Mouse (Mus musculus) hindbrain, embryonic 11.5 days (tissue): ENCODE measurements around the gene Atp1b1. TPM values are rescaled to one million over a fixed set of nuclear protein-coding genes. Genes with fewer than 3 reads are reported as not detected.

Experiments
- ATAC-seq: fragments of 200-750 bp; cut with Nextera tagmentation; 2 replicates; pipeline ENCODE4 v1.8.0; 2017; ENCODE audit warnings: mild to moderate bottlenecking, moderate TSS enrichment, moderate library complexity; ENCODE audit not compliant: low FRiP score
- DNase-seq: peaks from one replicate; pipeline ENCODE4 v3.0.0-alpha.2; 2015; ENCODE audit warnings: low spot score
- H3K27ac ChIP-seq: fragments of 300-500 bp; sonication (generic); 2 replicates; pipeline ENCODE4 v1.5.1; 2014; ENCODE audit warnings: mild to moderate bottlenecking, low read depth, low read length
- H3K27me3 ChIP-seq: fragments of 300-500 bp; sonication (generic); 2 replicates; pipeline ENCODE4 v1.6.1; 2014; ENCODE audit warnings: mild to moderate bottlenecking, low read length, moderate library complexity, mixed read lengths; ENCODE audit not compliant: control insufficient read depth, insufficient read depth
- H3K36me3 ChIP-seq: fragments of 300-500 bp; sonication (generic); 2 replicates; pipeline ENCODE4 v1.6.1; 2014; ENCODE audit warnings: mild to moderate bottlenecking, low read length, moderate library complexity, mixed read lengths; ENCODE audit not compliant: control insufficient read depth, insufficient read depth
- H3K4me1 ChIP-seq: fragments of 300-500 bp; sonication (generic); replicated peaks from 2 replicates; pipeline ENCODE4 v1.6.1; 2014; ENCODE audit warnings: low read length, mixed read lengths; ENCODE audit not compliant: control insufficient read depth, insufficient read depth
- H3K4me2 ChIP-seq: fragments of 300-500 bp; sonication (generic); replicated peaks from 2 replicates; pipeline ENCODE4 v1.6.1; 2014; ENCODE audit warnings: mild to moderate bottlenecking, low read depth, low read length
- H3K4me3 ChIP-seq: fragments of 300-500 bp; sonication (generic); 2 replicates; pipeline ENCODE4 v1.5.1; 2014; ENCODE audit warnings: low read depth, low read length
- H3K9ac ChIP-seq: fragments of 300-500 bp; sonication (generic); 2 replicates; pipeline ENCODE4 v1.6.1; 2014; ENCODE audit warnings: low read depth, low read length
- H3K9me3 ChIP-seq: fragments of 300-500 bp; sonication (generic); 2 replicates; pipeline ENCODE4 v1.6.1; 2016; ENCODE audit warnings: low read length; ENCODE audit not compliant: control insufficient read depth
- WGBS: fragments of 180-500 bp; shearing (Covaris S2); extraction: QIAGEN DNeasy Blood & Tissue Kit; methylation state at CpG from one replicate; pipeline ENCODE4 v1.1.7; 2014; 5-methylcytosine and 5-hydroxymethylcytosine counted together
- polyA plus RNA-seq: library from polyadenylated mRNA; unstranded; fragments of >200 nt; fragmentation: Nextera tagmentation; extraction: Ambion mirVana; gene quantifications from 2 replicates; pipeline ENCODE4 v1.2.1, GENCODE M21; 2014

Gene Atp1b1
- polyA plus RNA-seq, 1 experiment from 2014 or later: 28.7 TPM

- Histone ChIP-seq H3K9ac (no peak overlapping the region), H3K4me3 (no peak overlapping the region), H3K36me3 (no peaks in the 10 kb centered on the region), H3K27ac (no peak overlapping the region), H3K9me3 (no peaks in the 10 kb centered on the region), H3K4me1 (no peaks in the 10 kb centered on the region), H3K27me3 (no peaks in the 10 kb centered on the region), H3K4me2 (no peak overlapping the region)
- DNase-seq (no peak), ATAC-seq (no peak)
- 89% methylated on average over 11 of the region's 11 CpGs for WGBS
Measured at GRCm38 (mm10) chr1:164440708-164441407, 17.3 kb downstream of the Atp1b1 start.

- no peaks in the 10 kb centered on the region for H3K36me3 ChIP-seq
- ATAC-seq: no peak
Measured at GRCm38 (mm10) chr1:164440230-164440629, 17.9 kb downstream of the Atp1b1 start.

GRCm38 (mm10) chr1:164436749-164437148 lies 21.4 kb downstream of the Atp1b1 start:
- Histone ChIP-seq H3K36me3 (no peaks in the 10 kb centered on the region), H3K9me3 (no peaks in the 10 kb centered on the region)
- WGBS: 93% methylated on average over 7 of the region's 7 CpGs

More at GRCm38 (mm10) chr1:164440230-164440629, 17.9 kb downstream of the Atp1b1 start:
- H3K4me1 ChIP-seq: no peaks in the 10 kb centered on the region
- no peak overlapping the region for H3K4me2 ChIP-seq
- H3K9me3 ChIP-seq: no peaks in the 10 kb centered on the region
- DNase-seq: no peak
- no peak overlapping the region for H3K9ac ChIP-seq
- 93% methylated on average over 6 of the region's 6 CpGs for WGBS
- no peak overlapping the region for H3K4me3 ChIP-seq
- no peaks in the 10 kb centered on the region for H3K27me3 ChIP-seq
- H3K27ac ChIP-seq: no peak overlapping the region

GRCm38 (mm10) chr1:164434049-164434448 lies 24.1 kb downstream of the Atp1b1 start:
- no peak overlapping the region for H3K4me3 ChIP-seq
- no peak overlapping the region for H3K27ac ChIP-seq
- 0 out of 2 replicates have a peak, but pooled peaks have one; percentile 41 for ATAC-seq
- H3K9ac ChIP-seq: no peak overlapping the region
- 87% methylated on average over 6 of the region's 6 CpGs for WGBS
- no peak for DNase-seq
- H3K4me2 ChIP-seq: no peak overlapping the region
- no peaks in the 10 kb centered on the region for H3K36me3 ChIP-seq
- H3K9me3 ChIP-seq: no peaks in the 10 kb centered on the region
- H3K4me1 ChIP-seq: no peaks in the 10 kb centered on the region
- H3K27me3 ChIP-seq: no peaks in the 10 kb centered on the region

More at GRCm38 (mm10) chr1:164436749-164437148, 21.4 kb downstream of the Atp1b1 start:
- H3K4me1 ChIP-seq: no peaks in the 10 kb centered on the region
- H3K9ac ChIP-seq: no peak overlapping the region
- H3K27me3 ChIP-seq: no peaks in the 10 kb centered on the region
- DNase-seq: no peak
- H3K27ac ChIP-seq: no peak overlapping the region
- H3K4me3 ChIP-seq: no peak overlapping the region
- H3K4me2 ChIP-seq: no peak overlapping the region
- no peak for ATAC-seq

GRCm38 (mm10) chr1:164432649-164433048 lies 25.5 kb downstream of the Atp1b1 start:
- H3K9me3 ChIP-seq: no peaks in the 10 kb centered on the region
- DNase-seq (no peak), ATAC-seq (no peak)
- H3K36me3 ChIP-seq: no peaks in the 10 kb centered on the region
- H3K4me2 ChIP-seq: no peak overlapping the region
- no peak overlapping the region for H3K9ac ChIP-seq
- H3K27ac ChIP-seq: no peak overlapping the region
- H3K4me3 ChIP-seq: no peak overlapping the region
- no peaks in the 10 kb centered on the region for H3K27me3 ChIP-seq
- H3K4me1 ChIP-seq: no peaks in the 10 kb centered on the region
- WGBS: 88% methylated on average over 5 of the region's 5 CpGs

GRCm38 (mm10) chr1:164428644-164429043 lies 29.5 kb downstream of the Atp1b1 start:
- Histone ChIP-seq H3K9me3 (no peaks in the 10 kb centered on the region), H3K9ac (no peak overlapping the region), H3K4me2 (no peak overlapping the region), H3K27me3 (no peaks in the 10 kb centered on the region), H3K4me1 (no peaks in the 10 kb centered on the region), H3K27ac (no peak overlapping the region), H3K36me3 (no peaks in the 10 kb centered on the region), H3K4me3 (no peak overlapping the region)
- DNase-seq (no peak), ATAC-seq (no peak)
- WGBS: 91% methylated on average over 9 of the region's 9 CpGs

GRCm38 (mm10) chr1:164427777-164428176 lies 30.4 kb downstream of the Atp1b1 start:
- H3K4me2 ChIP-seq: no peak overlapping the region
- DNase-seq (no peak), ATAC-seq (no peak)
- no peaks in the 10 kb centered on the region for H3K4me1 ChIP-seq
- H3K36me3 ChIP-seq: no peaks in the 10 kb centered on the region
- H3K9ac ChIP-seq: no peak overlapping the region
- no peak overlapping the region for H3K4me3 ChIP-seq
- H3K9me3 ChIP-seq: no peaks in the 10 kb centered on the region
- H3K27ac ChIP-seq: no peak overlapping the region
- 78% methylated on average over 7 of the region's 7 CpGs for WGBS
- no peaks in the 10 kb centered on the region for H3K27me3 ChIP-seq

GRCm38 (mm10) chr1:164426227-164426626 lies 31.9 kb downstream of the Atp1b1 start:
- H3K9ac ChIP-seq: no peak overlapping the region
- H3K4me1 ChIP-seq: no peaks in the 10 kb centered on the region
- 89% methylated on average over 7 of the region's 7 CpGs for WGBS
- H3K27me3 ChIP-seq: no peaks in the 10 kb centered on the region
- no peaks in the 10 kb centered on the region for H3K9me3 ChIP-seq
- no peak overlapping the region for H3K4me3 ChIP-seq
- DNase-seq (no peak), ATAC-seq (no peak)
- H3K36me3 ChIP-seq: no peaks in the 10 kb centered on the region
- H3K4me2 ChIP-seq: no peak overlapping the region
- H3K27ac ChIP-seq: no peak overlapping the region

- WGBS: 94% methylated on average over 6 of the region's 6 CpGs
Measured at GRCm38 (mm10) chr1:164420623-164421354, 37.4 kb downstream of the Atp1b1 start.

More at GRCm38 (mm10) chr1:164420623-164421354, 37.4 kb downstream of the Atp1b1 start:
- Histone ChIP-seq H3K27me3 (no peaks in the 10 kb centered on the region), H3K9me3 (no peaks in the 10 kb centered on the region), H3K36me3 (no peaks in the 10 kb centered on the region), H3K4me2 (no peak overlapping the region), H3K27ac (no peak overlapping the region), H3K9ac (no peak overlapping the region), H3K4me1 (no peaks in the 10 kb centered on the region), H3K4me3 (no peak overlapping the region)
- DNase-seq: no peak
- ATAC-seq: no peak
